In genomic region chr11:88055777-88056176, GRCm38 (mm10) we compare ENCODE assay signal across 15 mouse cellular contexts.
"Had no signal": no experiment of that assay in that cellular context is flagged by ENCODE, and none has a peak within 500 bp of the region (broad histone marks: within the 10 kb centered on the region; RNA-seq: fewer than 3 reads in every experiment).

No protein-coding gene starts in this region.

- H3K4me3 ChIP-seq: neural tube, embryonic 15.5 days; stomach, embryonic 15.5 days had no signal

- DNase-seq: retina, postnatal 1 day; right cerebral cortex, adult 18-20 months; right cerebral cortex, postnatal 14 days; right cerebral cortex, postnatal 25 days; right cerebral cortex, postnatal 4 days; spleen, adult 18-20 months; thymus, adult 18-20 months; thymus, adult 2 months; thymus, postnatal 14 days; thymus, postnatal 25 days; thymus, postnatal 36 days; thymus, postnatal 4 days had no signal

- H3K9ac ChIP-seq: neural tube, embryonic 15.5 days; stomach, embryonic 15.5 days had no signal

- H3K4me1 ChIP-seq: stomach, embryonic 15.5 days had no signal

- H3K4me2 ChIP-seq: neural tube, embryonic 15.5 days; stomach, embryonic 15.5 days had no signal

- H3K27me3 ChIP-seq: neural tube, embryonic 15.5 days; stomach, embryonic 15.5 days had no signal

- H3K27ac ChIP-seq: neural tube, embryonic 15.5 days; stomach, embryonic 15.5 days; stomach, postnatal 0 days had no signal

- H3K9me3 ChIP-seq: neural tube, embryonic 15.5 days; stomach, embryonic 15.5 days had no signal
